ENCODE assay signal across 18 mouse cellular contexts in genomic region chr13:70149041-70149898, GRCm38 (mm10).
A peak's percentile ranks its signal among the peaks of the same experiment; 100 is the strongest.
DNase-seq lines count a peak whose midpoint lies in the region; ATAC-seq and TF ChIP-seq lines count a peak whose summit lies in the region.
"Had no signal": no experiment of that assay in that cellular context is flagged by ENCODE, and none has a peak within 500 bp of the region (broad histone marks: within the 10 kb centered on the region; RNA-seq: fewer than 3 reads in every experiment).

No protein-coding gene starts in this region.

- H3K4me2 ChIP-seq in embryonic facial prominence, embryonic 11.5 days (ENCODE audit: low read depth, low read length), result no peak overlapping the region
- H3K4me2 ChIP-seq in midbrain, embryonic 13.5 days (replicated peaks), result 0 out of 2 replicates have a peak overlapping the region, but pooled peaks have one; percentile 6
- no peak overlapping the region for H3K4me2 ChIP-seq in midbrain, embryonic 16.5 days (ENCODE audit: low read length)
- no peak overlapping the region for H3K4me2 ChIP-seq in forebrain, postnatal 0 days (ENCODE audit: low read depth)
- H3K4me2 ChIP-seq in neural tube, embryonic 14.5 days (ENCODE audit: low read depth, low read length), result no peak overlapping the region
- H3K4me2 ChIP-seq: embryonic facial prominence, embryonic 15.5 days; heart, embryonic 13.5 days had no signal

- ATAC-seq in embryonic facial prominence, embryonic 11.5 days (replicated peaks; ENCODE audit: insufficient number of reproducible peaks, low FRiP score, low TSS enrichment, low read depth), result no peak
- 0 out of 2 replicates have a peak, but pooled peaks have one; percentile 35 for ATAC-seq in midbrain, embryonic 13.5 days
- no peak for ATAC-seq in midbrain, embryonic 16.5 days
- peak; percentile 63 for ATAC-seq in forebrain, postnatal 0 days
- peak; percentile 52; the same call in 1 of the 2 replicates for ATAC-seq in neural tube, embryonic 14.5 days (ENCODE audit: low read depth)
- ATAC-seq: activated CD4-positive, CD25-positive, alpha-beta regulatory T cell, adult 4 months had no signal

- no peaks in the 10 kb centered on the region for H3K36me3 ChIP-seq in embryonic facial prominence, embryonic 11.5 days (replicated peaks; ENCODE audit: control insufficient read depth, insufficient read depth, low read depth, low read length)
- no peaks in the 10 kb centered on the region for H3K36me3 ChIP-seq in embryonic facial prominence, embryonic 10.5 days (replicated peaks)
- no peaks in the 10 kb centered on the region for H3K36me3 ChIP-seq in midbrain, embryonic 13.5 days
- H3K36me3 ChIP-seq in midbrain, embryonic 16.5 days (ENCODE audit: control insufficient read depth, insufficient read depth, low read length), result no peaks in the 10 kb centered on the region
- H3K36me3 ChIP-seq in forebrain, postnatal 0 days (ENCODE audit: insufficient read depth), result no peaks in the 10 kb centered on the region
- H3K36me3 ChIP-seq in neural tube, embryonic 14.5 days (ENCODE audit: control insufficient read depth, insufficient read depth, low read length), result no peaks in the 10 kb centered on the region
- H3K36me3 ChIP-seq: embryonic facial prominence, embryonic 15.5 days; heart, embryonic 13.5 days; midbrain, embryonic 10.5 days had no signal

- no peak for TF ChIP-seq CTCF in forebrain, postnatal 0 days (IDR thresholded peaks at IDR 0.05; ENCODE audit: low read depth)

- 23% methylated on average over 8 of the region's 8 CpGs for WGBS in embryonic facial prominence, embryonic 11.5 days
- 26% methylated on average over 8 of the region's 8 CpGs for whole genome bisulfite sequencing in embryonic facial prominence, embryonic 10.5 days
- WGBS in midbrain, embryonic 13.5 days, result 21% methylated on average over 8 of the region's 8 CpGs
- WGBS in midbrain, embryonic 16.5 days, result 17% methylated on average over 8 of the region's 8 CpGs
- 16% methylated on average over 8 of the region's 8 CpGs for WGBS in forebrain, postnatal 0 days
- WGBS in neural tube, embryonic 14.5 days, result 16% methylated on average over 8 of the region's 8 CpGs

- H3K4me3 ChIP-seq in embryonic facial prominence, embryonic 11.5 days (ENCODE audit: low read depth, low read length), result no peak overlapping the region
- H3K4me3 ChIP-seq in embryonic facial prominence, embryonic 10.5 days, result no peak overlapping the region
- no peak overlapping the region for H3K4me3 ChIP-seq in midbrain, embryonic 13.5 days (replicated peaks)
- H3K4me3 ChIP-seq in midbrain, embryonic 16.5 days (ENCODE audit: low read depth, low read length), result no peak overlapping the region
- no peak overlapping the region for H3K4me3 ChIP-seq in forebrain, postnatal 0 days (ENCODE audit: low read depth, low read length)
- no peak overlapping the region for H3K4me3 ChIP-seq in neural tube, embryonic 14.5 days (ENCODE audit: low read depth, low read length)
- H3K4me3 ChIP-seq: embryonic facial prominence, embryonic 15.5 days; heart, embryonic 13.5 days; midbrain, embryonic 10.5 days had no signal

- peak; percentile 14 for DNase-seq in embryonic facial prominence, embryonic 11.5 days (ENCODE audit: low spot score)
- no peak for DNase-seq in embryonic facial prominence, embryonic 10.5 days (ENCODE audit: low spot score)
- peak; percentile 30 for DNase-seq in forebrain, postnatal 0 days
- no peak for DNase-seq in urinary bladder, adult 2 months (ENCODE audit: low spot score)
- no peak for DNase-seq in adipocyte (ENCODE audit: low spot score)
- DNase-seq: adrenal gland, postnatal 36 days; gastrocnemius, postnatal 36 days; kidney, adult 18-20 months; layer of hippocampus, postnatal 36 days; right cerebral cortex, adult 18-20 months; thymus, postnatal 25 days had no signal

- H3K9ac ChIP-seq in embryonic facial prominence, embryonic 11.5 days (replicated peaks; ENCODE audit: low read length), result no peak overlapping the region
- no peak overlapping the region for H3K9ac ChIP-seq in midbrain, embryonic 13.5 days (replicated peaks)
- no peak overlapping the region for H3K9ac ChIP-seq in midbrain, embryonic 16.5 days (ENCODE audit: low read depth, low read length)
- H3K9ac ChIP-seq in forebrain, postnatal 0 days, result no peak overlapping the region
- H3K9ac ChIP-seq in neural tube, embryonic 14.5 days (replicated peaks; ENCODE audit: low read depth, low read length), result no peak overlapping the region
- H3K9ac ChIP-seq: embryonic facial prominence, embryonic 15.5 days; heart, embryonic 13.5 days had no signal

- H3K27me3 ChIP-seq in embryonic facial prominence, embryonic 11.5 days (ENCODE audit: control insufficient read depth, insufficient read depth, low read length), result no peaks in the 10 kb centered on the region
- peaks cover 20% of the 10 kb centered on the region for H3K27me3 ChIP-seq in embryonic facial prominence, embryonic 10.5 days (replicated peaks; ENCODE audit: low read depth, poor library complexity, severe bottlenecking)
- peaks cover 22% of the 10 kb centered on the region for H3K27me3 ChIP-seq in midbrain, embryonic 13.5 days
- H3K27me3 ChIP-seq in midbrain, embryonic 16.5 days (ENCODE audit: control insufficient read depth, insufficient read depth, low read depth, low read length), result no peaks in the 10 kb centered on the region; the same call in 1 of the 2 replicates
- H3K27me3 ChIP-seq in forebrain, postnatal 0 days (ENCODE audit: insufficient read depth, low read length), result no peaks in the 10 kb centered on the region
- no peaks in the 10 kb centered on the region for H3K27me3 ChIP-seq in neural tube, embryonic 14.5 days (ENCODE audit: control insufficient read depth, insufficient read depth, low read length)
- H3K27me3 ChIP-seq: embryonic facial prominence, embryonic 15.5 days had no signal

- no peaks in the 10 kb centered on the region for H3K9me3 ChIP-seq in embryonic facial prominence, embryonic 11.5 days (replicated peaks; ENCODE audit: control insufficient read depth, low read length)
- no peaks in the 10 kb centered on the region for H3K9me3 ChIP-seq in embryonic facial prominence, embryonic 10.5 days
- no peaks in the 10 kb centered on the region for H3K9me3 ChIP-seq in midbrain, embryonic 13.5 days
- H3K9me3 ChIP-seq in midbrain, embryonic 16.5 days (replicated peaks; ENCODE audit: control insufficient read depth, low read length, poor library complexity, severe bottlenecking), result no peaks in the 10 kb centered on the region
- no peaks in the 10 kb centered on the region for H3K9me3 ChIP-seq in forebrain, postnatal 0 days (ENCODE audit: low read length)
- H3K9me3 ChIP-seq in neural tube, embryonic 14.5 days (ENCODE audit: control insufficient read depth, low read length), result no peaks in the 10 kb centered on the region
- H3K9me3 ChIP-seq: embryonic facial prominence, embryonic 15.5 days; heart, embryonic 13.5 days; midbrain, embryonic 10.5 days had no signal

- H3K4me1 ChIP-seq in embryonic facial prominence, embryonic 11.5 days (ENCODE audit: control insufficient read depth, insufficient read depth, low read length), result no peaks in the 10 kb centered on the region
- peaks cover 15% of the 10 kb centered on the region for H3K4me1 ChIP-seq in embryonic facial prominence, embryonic 10.5 days
- peaks cover 28% of the 10 kb centered on the region for H3K4me1 ChIP-seq in midbrain, embryonic 13.5 days (replicated peaks)
- H3K4me1 ChIP-seq in midbrain, embryonic 16.5 days (ENCODE audit: control insufficient read depth, insufficient read depth, low read length), result peaks cover 9% of the 10 kb centered on the region; the same call in 1 of the 2 replicates
- H3K4me1 ChIP-seq in forebrain, postnatal 0 days (ENCODE audit: insufficient read depth), result peaks cover 3% of the 10 kb centered on the region; the same call in 1 of the 2 replicates
- H3K4me1 ChIP-seq in neural tube, embryonic 14.5 days (ENCODE audit: control insufficient read depth, insufficient read depth, low read length), result peaks cover 11% of the 10 kb centered on the region; the same call in 1 of the 2 replicates

- no peak overlapping the region for H3K27ac ChIP-seq in embryonic facial prominence, embryonic 11.5 days (replicated peaks; ENCODE audit: low read depth, low read length)
- H3K27ac ChIP-seq in embryonic facial prominence, embryonic 10.5 days (replicated peaks), result no peak overlapping the region
- H3K27ac ChIP-seq in midbrain, embryonic 13.5 days, result no peak overlapping the region
- no peak overlapping the region for H3K27ac ChIP-seq in midbrain, embryonic 16.5 days (ENCODE audit: low read length)
- H3K27ac ChIP-seq in forebrain, postnatal 0 days (ENCODE audit: low read depth, low read length), result 0 out of 2 replicates have a peak overlapping the region, but pooled peaks have one; percentile 40
- H3K27ac ChIP-seq in neural tube, embryonic 14.5 days (ENCODE audit: low read depth, low read length), result peak overlapping the region; percentile 69
- H3K27ac ChIP-seq: embryonic facial prominence, embryonic 15.5 days; heart, embryonic 13.5 days; midbrain, embryonic 10.5 days had no signal

Comparison
In these comparisons a context has a peak if more than half of its experiments do, and no peak if none do; other contexts are left out.
1. ATAC-seq: peak in midbrain, embryonic 13.5 days (single experiment), forebrain, postnatal 0 days (single experiment) and neural tube, embryonic 14.5 days (single experiment); none in embryonic facial prominence, embryonic 11.5 days (single experiment) and midbrain, embryonic 16.5 days (single experiment).
2. DNase-seq: peak in embryonic facial prominence, embryonic 11.5 days (single experiment) and forebrain, postnatal 0 days (single experiment); none in embryonic facial prominence, embryonic 10.5 days (single experiment), urinary bladder, adult 2 months (single experiment) and adipocyte (single experiment).
3. H3K27ac ChIP-seq: peak in forebrain, postnatal 0 days (single experiment) and neural tube, embryonic 14.5 days (single experiment); none in embryonic facial prominence, embryonic 11.5 days (single experiment), embryonic facial prominence, embryonic 10.5 days (single experiment), midbrain, embryonic 13.5 days (single experiment) and midbrain, embryonic 16.5 days (single experiment).